Mouse (Mus musculus) ES-Bruce4 (cell line): ENCODE results near the gene BC048562. TPM values are rescaled to one million over a fixed set of nuclear protein-coding genes. Genes with fewer than 3 reads are reported as not detected.

Source experiments
- H3K27ac ChIP-seq: 2 replicates; pipeline ENCODE4 v1.5.1; 2012; ENCODE audit warnings: low read length, inconsistent platforms; ENCODE audit not compliant: insufficient read depth
- H3K27me3 ChIP-seq: 2 replicates; pipeline ENCODE4 v1.6.1; 2012; ENCODE audit warnings: mild to moderate bottlenecking, low read length, inconsistent platforms; ENCODE audit not compliant: control insufficient read depth, poor library complexity, insufficient read depth, severe bottlenecking
- H3K36me3 ChIP-seq: 2 replicates; pipeline ENCODE4 v1.6.1; 2012; ENCODE audit warnings: inconsistent platforms, mild to moderate bottlenecking, low read length, moderate library complexity; ENCODE audit not compliant: control insufficient read depth, poor library complexity, insufficient read depth, severe bottlenecking
- H3K4me1 ChIP-seq: one replicate; pipeline ENCODE4 v1.8.1; 2011; ENCODE audit warnings: low read length; ENCODE audit not compliant: control insufficient read depth, insufficient read depth
- H3K4me3 ChIP-seq: 2 replicates; pipeline ENCODE4 v1.5.1; 2011; ENCODE audit warnings: low read depth, mild to moderate bottlenecking, low read length
- H3K9ac ChIP-seq: 2 replicates; pipeline ENCODE4 v1.6.1; 2012; ENCODE audit warnings: low read depth, mild to moderate bottlenecking, inconsistent platforms; ENCODE audit not compliant: poor library complexity, severe bottlenecking
- H3K9me3 ChIP-seq: replicated peaks from 2 replicates; pipeline ENCODE4 v1.6.1; 2012; ENCODE audit warnings: mild to moderate bottlenecking, low read length, inconsistent platforms; ENCODE audit not compliant: control insufficient read depth, poor library complexity, insufficient read depth, severe bottlenecking
- CTCF ChIP-seq: IDR thresholded peaks from one replicate; pipeline ENCODE4 v1.8.1; 2011; ENCODE audit warnings: low read depth, low read length
- EP300 ChIP-seq: IDR thresholded peaks from 2 replicates; pipeline ENCODE4 v1.6.1; 2011; ENCODE audit warnings: low read depth, low read length; ENCODE audit not compliant: insufficient read depth
- POLR2A ChIP-seq: IDR thresholded peaks from one replicate; pipeline ENCODE4 v1.8.1; 2011; ENCODE audit warnings: low read length; ENCODE audit not compliant: insufficient read depth
- polyA plus RNA-seq: library from polyadenylated mRNA; stranded (reverse); fragments of >200 nt; gene quantifications from 2 replicates; pipeline ENCODE4 v1.2.4, GENCODE M21; 2011; ENCODE audit warnings: low read depth; ENCODE audit not compliant: missing spikeins, insufficient read depth, insufficient read length

Gene BC048562
- polyA plus RNA-seq, 1 experiment, result not detected

DNA sequence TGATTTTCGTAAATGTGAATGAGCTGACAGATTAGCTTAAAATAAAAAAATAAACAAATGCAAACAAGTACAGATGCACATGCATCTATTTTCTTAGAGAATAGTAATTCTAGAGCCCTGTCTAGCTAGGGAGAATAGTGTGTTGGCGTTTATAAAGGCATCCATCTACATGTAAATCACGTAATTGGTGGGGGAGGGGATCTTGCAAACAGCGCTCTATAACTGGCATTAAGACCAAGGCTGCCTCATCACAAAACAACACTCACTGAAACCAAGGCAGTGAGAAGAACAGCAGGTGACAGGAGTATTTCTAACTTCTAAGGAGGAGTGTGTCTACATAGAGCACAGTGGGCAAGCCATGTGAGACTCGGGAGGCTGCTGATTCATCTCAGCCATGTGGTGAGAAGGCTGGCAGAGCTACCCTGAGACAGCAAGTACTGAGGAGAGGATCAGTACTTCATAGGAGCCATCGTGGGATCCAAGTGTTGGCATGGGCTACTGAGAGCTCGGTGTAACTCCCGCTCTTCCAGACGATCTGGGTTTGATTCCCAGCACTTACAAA is 24.8 kb upstream of the BC048562 start:
- H3K27ac ChIP-seq, result no peak overlapping the region
- H3K27me3 ChIP-seq, result no peaks in the 10 kb centered on the region
- no peaks in the 10 kb centered on the region for H3K36me3 ChIP-seq

DNA sequence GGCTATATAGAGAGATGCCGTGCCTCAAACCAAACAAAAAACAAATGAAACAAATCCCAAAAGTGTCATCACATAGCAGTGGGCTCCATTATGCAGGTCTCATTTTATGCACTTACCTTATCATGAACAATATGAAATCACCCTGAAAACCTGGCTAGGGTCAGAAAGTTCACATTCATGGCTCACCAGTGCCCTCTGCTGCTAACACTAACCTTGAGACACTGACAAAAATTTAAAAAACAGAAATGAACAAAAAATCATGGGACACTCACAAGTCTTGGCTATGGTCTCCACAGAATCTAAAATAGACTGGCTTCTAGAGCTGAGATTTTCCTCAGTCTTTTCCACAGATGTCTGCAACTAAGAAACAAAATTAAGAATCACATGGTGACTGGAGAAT is 24.1 kb upstream of the BC048562 start:
- no peak overlapping the region for H3K9ac ChIP-seq
- no peaks in the 10 kb centered on the region for H3K27me3 ChIP-seq
- H3K36me3 ChIP-seq, result no peaks in the 10 kb centered on the region
- H3K27ac ChIP-seq, result no peak overlapping the region
- H3K4me3 ChIP-seq, result no peak overlapping the region
- no peaks in the 10 kb centered on the region for H3K9me3 ChIP-seq
- TF ChIP-seq POLR2A, result no peak
- no peak for TF ChIP-seq EP300
- TF ChIP-seq CTCF, result no peak
- no peaks in the 10 kb centered on the region for H3K4me1 ChIP-seq

More for the DNA sequence above, 24.8 kb upstream of the BC048562 start:
- Histone ChIP-seq H3K4me3 (no peak overlapping the region), H3K4me1 (no peaks in the 10 kb centered on the region), H3K9me3 (no peaks in the 10 kb centered on the region), H3K9ac (no peak overlapping the region)
- TF ChIP-seq EP300, result no peak
- TF ChIP-seq CTCF, result no peak
- no peak for TF ChIP-seq POLR2A

DNA sequence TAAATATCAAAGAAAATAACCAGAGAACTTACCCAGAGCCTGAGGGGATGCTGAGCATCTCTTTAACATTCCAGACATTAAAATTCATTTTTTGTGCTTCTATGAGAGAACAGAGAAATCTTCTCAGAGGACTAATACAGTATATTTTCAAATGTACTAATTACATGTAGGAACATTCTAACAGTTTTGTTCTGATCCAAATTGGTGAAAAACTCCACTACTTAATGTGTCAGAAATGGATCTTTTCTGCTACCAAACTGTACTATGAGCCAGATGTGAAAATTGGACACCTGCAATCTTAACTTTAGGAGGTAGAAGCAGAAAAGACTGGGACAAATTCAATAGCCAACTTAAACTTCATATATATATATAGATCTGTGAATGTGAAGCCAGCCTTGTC is 7.9 kb upstream of the BC048562 start, which contains the start of gene Ccdc36:
Gene Ccdc36, minus strand, starts transcription at position 101 of the 400 bp plus-strand sequence.
- H3K9ac ChIP-seq, result no peak within 1 kb of the TSS
- no peak for TF ChIP-seq CTCF
- no peak for TF ChIP-seq POLR2A
- TF ChIP-seq EP300, result no peak

DNA sequence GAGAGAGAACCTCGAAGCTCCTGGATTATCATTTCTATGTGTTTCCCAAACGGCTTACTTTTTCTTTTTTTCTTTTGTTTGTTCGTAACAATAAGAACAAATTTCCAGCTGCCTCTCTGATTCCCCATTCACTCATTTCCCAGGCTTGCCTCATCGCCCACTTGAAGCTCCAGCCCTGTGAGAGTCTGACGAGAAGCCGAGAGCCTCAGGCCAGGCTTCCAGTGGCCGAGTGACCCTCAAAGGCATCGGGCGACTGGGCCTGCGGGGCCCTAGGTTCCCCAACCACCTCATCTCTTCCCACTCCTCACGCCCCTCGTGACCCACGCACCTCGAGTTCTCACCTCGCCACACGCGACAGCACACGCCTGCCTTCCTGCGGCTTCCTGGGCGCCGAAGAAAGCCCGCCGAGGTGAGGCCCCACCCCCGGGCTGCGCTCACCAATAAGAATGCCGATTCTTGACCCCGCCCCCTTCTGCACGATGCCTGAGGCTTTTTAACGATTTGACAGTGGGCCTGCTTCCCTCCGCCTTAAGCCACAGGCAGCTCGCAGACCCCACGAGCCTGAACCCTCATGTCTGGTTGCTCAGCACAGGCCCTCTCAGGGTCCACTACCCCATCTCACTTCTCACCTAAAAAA is 4.7 kb upstream of the BC048562 start:
- H3K9ac ChIP-seq, result no peak overlapping the region
- no peaks in the 10 kb centered on the region for H3K4me1 ChIP-seq
- H3K27ac ChIP-seq, result no peak overlapping the region
- peaks cover 3% of the 10 kb centered on the region for H3K27me3 ChIP-seq
- TF ChIP-seq CTCF (no peak), EP300 (no peak), POLR2A (no peak)
- H3K36me3 ChIP-seq, result no peaks in the 10 kb centered on the region
- 0 out of 2 replicates have a peak overlapping the region, but pooled peaks have one; percentile 24 for H3K4me3 ChIP-seq
- H3K9me3 ChIP-seq, result no peaks in the 10 kb centered on the region

More for the DNA sequence above, 7.9 kb upstream of the BC048562 start, which contains the start of gene Ccdc36:
- Histone ChIP-seq H3K4me1 (no peaks in the 10 kb centered on the region), H3K4me3 (no peak within 1 kb of the TSS), H3K36me3 (no peaks in the 10 kb centered on the region), H3K27ac (no peak within 1 kb of the TSS), H3K27me3 (peaks cover 3% of the 10 kb centered on the region), H3K9me3 (no peaks in the 10 kb centered on the region)

DNA sequence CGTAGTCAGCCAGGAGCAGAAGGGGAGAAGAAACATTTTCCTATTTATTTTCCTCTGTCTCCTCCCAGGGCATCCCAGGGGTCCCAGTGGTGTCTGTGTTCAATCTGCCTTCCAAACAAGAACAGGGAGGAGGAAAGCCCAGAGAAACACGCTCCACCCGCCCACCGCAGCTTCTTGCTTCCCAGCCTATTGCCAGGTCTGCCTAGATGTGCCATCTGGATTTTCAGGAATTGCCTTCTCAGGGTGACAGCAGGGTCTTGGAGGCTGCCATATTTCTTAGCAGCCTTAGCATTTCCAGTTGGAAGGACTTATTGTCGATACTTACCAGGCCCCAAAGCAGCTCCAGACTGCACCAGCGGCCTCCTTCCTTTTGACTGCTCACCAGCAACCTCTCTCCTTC is 2.9 kb downstream of the BC048562 start:
- Histone ChIP-seq H3K4me1 (no peaks in the 10 kb centered on the region), H3K9me3 (no peaks in the 10 kb centered on the region), H3K9ac (no peak overlapping the region), H3K36me3 (no peaks in the 10 kb centered on the region), H3K27me3 (no peaks in the 10 kb centered on the region), H3K4me3 (no peak overlapping the region), H3K27ac (no peak overlapping the region)
- no peak for TF ChIP-seq POLR2A
- no peak for TF ChIP-seq EP300
- no peak for TF ChIP-seq CTCF

- TF ChIP-seq CTCF, result no peak
- no peak for TF ChIP-seq EP300
- TF ChIP-seq POLR2A, result no peak
- H3K9ac ChIP-seq, result no peak overlapping the region
- H3K9me3 ChIP-seq, result no peaks in the 10 kb centered on the region
- H3K4me1 ChIP-seq, result no peaks in the 10 kb centered on the region
- H3K27ac ChIP-seq, result no peak overlapping the region
- H3K27me3 ChIP-seq, result no peaks in the 10 kb centered on the region
- H3K36me3 ChIP-seq, result no peaks in the 10 kb centered on the region
- no peak overlapping the region for H3K4me3 ChIP-seq
Observed at GRCm38 (mm10) chr9:108440485-108440884, 4.2 kb downstream of the BC048562 start.
